Mouse (Mus musculus) lung, adult 2 months (tissue): ENCODE measurements at regions not wholly inside any gene's neighbourhood (a gene's known extent, or its start where the extent isn't known, plus 50 kb on each side); places are given as distances from the start of the nearest gene placed in this dataset.

Experiments used
- CTCF ChIP-seq: fragments of 200-500 bp; IDR thresholded peaks from 2 replicates; pipeline ENCODE4 v1.5.1; 2011; ENCODE audit warnings: mild to moderate bottlenecking, low read length, control low read depth; ENCODE audit not compliant: insufficient read depth
- POLR2A ChIP-seq: fragments of 200-500 bp; IDR thresholded peaks from 2 replicates; pipeline ENCODE4 v1.6.1; 2011; ENCODE audit warnings: low read depth, mild to moderate bottlenecking, control low read depth, low read length, borderline replicate concordance; ENCODE audit errors: extremely low read depth

DNA sequence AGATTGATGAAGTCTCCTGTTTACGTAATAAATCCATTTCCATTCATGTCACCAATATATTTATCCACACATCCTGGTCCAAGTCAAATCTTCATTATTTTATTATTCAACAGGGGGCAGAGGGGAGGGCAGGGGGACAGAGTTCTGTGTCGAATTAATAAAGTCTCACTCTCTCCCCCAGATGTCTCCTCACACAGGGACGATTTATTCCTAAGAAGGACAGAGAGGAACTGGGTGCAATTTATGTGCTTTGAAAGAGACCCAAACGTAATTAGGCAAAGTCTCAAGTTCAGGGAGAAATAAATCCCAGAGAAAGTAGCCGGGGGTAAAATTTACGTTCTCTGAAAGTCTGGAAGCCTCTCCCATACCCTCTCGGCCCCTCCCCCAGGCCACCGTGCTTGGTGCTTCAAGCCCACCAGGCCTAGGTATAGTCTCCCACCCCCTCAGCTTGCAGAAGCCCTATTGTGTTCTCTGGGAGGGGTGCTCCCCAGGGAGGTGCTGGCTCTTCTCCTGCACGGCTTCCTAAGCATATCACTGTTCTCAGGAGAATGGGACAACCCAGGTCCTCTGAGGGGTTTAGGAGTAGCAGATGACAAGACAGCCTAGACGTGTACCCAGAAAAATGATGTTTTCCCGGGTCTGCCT lies 176.6 kb downstream of the Cyp26b1 start:
- TF ChIP-seq POLR2A (no peak), CTCF (no peak)
